ENCODE assay signal across 11 mouse cellular contexts in genomic region chrX:101898341-101898740, GRCm38 (mm10). TPM values are rescaled to one million over a fixed set of nuclear protein-coding genes. Genes with fewer than 3 reads are reported as not detected.
DNase-seq lines count a peak whose midpoint lies in the region; ATAC-seq lines count a peak whose summit lies in the region.
"Had no signal": no experiment of that assay in that cellular context is flagged by ENCODE, and none has a peak within 500 bp of the region (broad histone marks: within the 10 kb centered on the region; RNA-seq: fewer than 3 reads in every experiment).

No protein-coding gene starts in this region.

- 60% methylated on average over 4 of the region's 4 CpGs for WGBS in embryonic facial prominence, embryonic 14.5 days
- WGBS in embryonic facial prominence, embryonic 10.5 days, result 61% methylated on average over 4 of the region's 4 CpGs

- H3K9me3 ChIP-seq in embryonic facial prominence, embryonic 14.5 days (ENCODE audit: control insufficient read depth, low read length), result no peaks in the 10 kb centered on the region
- no peaks in the 10 kb centered on the region for H3K9me3 ChIP-seq in embryonic facial prominence, embryonic 10.5 days
- H3K9me3 ChIP-seq: limb, embryonic 10.5 days had no signal

- no peak overlapping the region for H3K4me3 ChIP-seq in embryonic facial prominence, embryonic 14.5 days (ENCODE audit: low read depth, low read length)
- no peak overlapping the region for H3K4me3 ChIP-seq in embryonic facial prominence, embryonic 10.5 days
- H3K4me3 ChIP-seq: limb, embryonic 10.5 days had no signal

- intact Hi-C loops in left cerebral cortex, postnatal 25 days (cut with DNase I), result loop anchor here (5.0 kb wide), 1 partner anchor 44 kb away; no protein-coding TSS in a partner anchor

- peak; percentile 9 for DNase-seq in embryonic facial prominence, embryonic 14.5 days (ENCODE audit: low spot score)
- DNase-seq in embryonic facial prominence, embryonic 10.5 days (ENCODE audit: low spot score), result no peak
- peak; percentile 52 for DNase-seq in kidney, postnatal 10 days
- DNase-seq in kidney, adult 18-20 months, result no peak
- DNase-seq in brain, adult 2 months (ENCODE audit: low read depth, low spot score), result peak; percentile 94
- DNase-seq in embryo, embryonic 10.5 days (ENCODE audit: low spot score), result no peak
- no peak for DNase-seq in left cerebral cortex, postnatal 25 days (ENCODE audit: low spot score in 2 of 2)
- DNase-seq: thymus, postnatal 25 days had no signal

- no peaks in the 10 kb centered on the region for H3K4me1 ChIP-seq in embryonic facial prominence, embryonic 14.5 days (ENCODE audit: control insufficient read depth, insufficient read depth, low read length)
- H3K4me1 ChIP-seq in embryonic facial prominence, embryonic 10.5 days, result peaks cover 2% of the 10 kb centered on the region; the same call in 1 of the 2 replicates

- no peak overlapping the region for H3K4me2 ChIP-seq in embryonic facial prominence, embryonic 14.5 days (ENCODE audit: low read depth, low read length)

- ATAC-seq in embryonic facial prominence, embryonic 14.5 days (ENCODE audit: low read depth), result no peak
- peak; percentile 72 for ATAC-seq in common myeloid progenitor, adult 5-6 weeks (replicated peaks; ENCODE audit: low read depth, poor library complexity, severe bottlenecking)
- ATAC-seq: lung, postnatal 0 days had no signal

- H3K36me3 ChIP-seq in embryonic facial prominence, embryonic 14.5 days (ENCODE audit: control insufficient read depth, insufficient read depth, low read length), result no peaks in the 10 kb centered on the region
- no peaks in the 10 kb centered on the region for H3K36me3 ChIP-seq in embryonic facial prominence, embryonic 10.5 days (replicated peaks)
- H3K36me3 ChIP-seq: limb, embryonic 10.5 days had no signal

- peaks cover 15% of the 10 kb centered on the region for H3K27me3 ChIP-seq in embryonic facial prominence, embryonic 14.5 days (replicated peaks; ENCODE audit: control insufficient read depth, insufficient read depth, low read length)
- peaks cover 98% of the 10 kb centered on the region for H3K27me3 ChIP-seq in embryonic facial prominence, embryonic 10.5 days (replicated peaks; ENCODE audit: low read depth, poor library complexity, severe bottlenecking)

- no peak overlapping the region for H3K27ac ChIP-seq in embryonic facial prominence, embryonic 14.5 days (replicated peaks; ENCODE audit: low read depth, low read length)
- H3K27ac ChIP-seq in embryonic facial prominence, embryonic 10.5 days (replicated peaks), result no peak overlapping the region
- H3K27ac ChIP-seq: limb, embryonic 10.5 days had no signal

- no peak overlapping the region for H3K9ac ChIP-seq in embryonic facial prominence, embryonic 14.5 days (ENCODE audit: low read depth, low read length)

RNA-seq across cellular contexts. Expression of gene Nhsl2, which starts 49.2 kb away (rescaled TPM):
- 9.9 and 11.5 TPM in 2 replicates for polyA plus RNA-seq in embryonic facial prominence, embryonic 14.5 days (2014; fragmentation: Nextera tagmentation; extraction: Ambion mirVana)
- polyA plus RNA-seq in embryonic facial prominence, embryonic 10.5 days (2016; fragmentation: Nextera tagmentation; extraction: Ambion mirVana), result 27.5 and 30.0 TPM in 2 replicates
- 2.8 and 5.3 TPM in 2 replicates for total RNA-seq in common myeloid progenitor, adult 5-6 weeks (2017)
- 10 to 100 TPM; 34.8 to 35.2 TPM for total RNA-seq in left cerebral cortex, postnatal 25 days (2021)

Comparison
In these comparisons a context has a peak if more than half of its experiments do, and no peak if none do; other contexts are left out.
1. DNase-seq: peak in embryonic facial prominence, embryonic 14.5 days (single experiment), kidney, postnatal 10 days (single experiment) and brain, adult 2 months (single experiment); none in embryonic facial prominence, embryonic 10.5 days (single experiment), kidney, adult 18-20 months (single experiment), embryo, embryonic 10.5 days (single experiment) and left cerebral cortex, postnatal 25 days (0 of 2).